Mouse (Mus musculus): ENCODE data around the gene Xpa.
A peak's percentile ranks its signal among the peaks of the same experiment; 100 is the strongest.

The Xpa gene

GRCm38 (mm10) chr4:46144323-46144722, 51.8 kb downstream of the Xpa start:
- no peak for DNase-seq

- DNase-seq, result peak; percentile 96
Measured at GRCm38 (mm10) chr4:46138287-46139222, 57.6 kb downstream of the Xpa start, which contains the start of the genes Ncbp1 and Tstd2. Gene Ncbp1, plus strand, starts transcription at chr4:46138613. Gene Tstd2, minus strand, starts transcription at chr4:46138694.

- no peak for DNase-seq
Measured at GRCm38 (mm10) chr4:46137629-46138286, 58.4 kb downstream of the Xpa start.

- DNase-seq, result no peak
Measured at GRCm38 (mm10) chr4:46131791-46132190, 64.3 kb downstream of the Xpa start.

GRCm38 (mm10) chr4:46130221-46130620, 65.9 kb downstream of the Xpa start:
- peak; percentile 74 for DNase-seq

GRCm38 (mm10) chr4:46129311-46130004, 66.7 kb downstream of the Xpa start:
- peak; percentile 30 for DNase-seq

GRCm38 (mm10) chr4:46126541-46126940, 69.6 kb downstream of the Xpa start:
- DNase-seq, result peak; percentile 69

GRCm38 (mm10) chr4:46123358-46123757, 72.8 kb downstream of the Xpa start:
- no peak for DNase-seq

GRCm38 (mm10) chr4:46120767-46121166, 75.3 kb downstream of the Xpa start:
- no peak for DNase-seq

- DNase-seq, result no peak
Measured at GRCm38 (mm10) chr4:46119514-46120094, 76.5 kb downstream of the Xpa start.

- no peak for DNase-seq
Measured at GRCm38 (mm10) chr4:46117536-46117935, 78.6 kb downstream of the Xpa start.

GRCm38 (mm10) chr4:46116544-46117175, 79.5 kb downstream of the Xpa start:
- peak; percentile 6 for DNase-seq

GRCm38 (mm10) chr4:46115308-46115707, 80.8 kb downstream of the Xpa start:
- no peak for DNase-seq

- DNase-seq, result no peak
Measured at GRCm38 (mm10) chr4:46111361-46111760, 84.8 kb downstream of the Xpa start.

GRCm38 (mm10) chr4:46110084-46110483, 86.0 kb downstream of the Xpa start:
- no peak for DNase-seq

All from kidney, adult 18-20 months (tissue).